Mouse (Mus musculus) forebrain, embryonic 15.5 days (tissue): ENCODE data around the gene Bbs9. TPM values are rescaled to one million over a fixed set of nuclear protein-coding genes. Genes with fewer than 3 reads are reported as not detected.

Source experiments
- ATAC-seq: fragments of 200-750 bp; cut with Nextera tagmentation; replicated peaks from 2 replicates; pipeline ENCODE4 v1.8.0; 2017; ENCODE audit warnings: mild to moderate bottlenecking, moderate TSS enrichment, moderate library complexity
- H3K27ac ChIP-seq: fragments of 300-500 bp; sonication (generic); replicated peaks from 2 replicates; pipeline ENCODE4 v1.5.1; 2015; ENCODE audit warnings: mild to moderate bottlenecking, inconsistent platforms
- H3K27me3 ChIP-seq: fragments of 300-500 bp; sonication (generic); 2 replicates; pipeline ENCODE4 v1.6.1; 2015; ENCODE audit warnings: inconsistent platforms
- H3K36me3 ChIP-seq: fragments of 300-500 bp; sonication (generic); 2 replicates; pipeline ENCODE4 v1.6.1; 2015; ENCODE audit warnings: mild to moderate bottlenecking, inconsistent platforms
- H3K4me1 ChIP-seq: fragments of 300-500 bp; sonication (generic); 2 replicates; pipeline ENCODE4 v1.6.1; 2015; ENCODE audit warnings: inconsistent platforms
- H3K4me2 ChIP-seq: fragments of 300-500 bp; sonication (generic); replicated peaks from 2 replicates; pipeline ENCODE4 v1.6.1; 2015; ENCODE audit warnings: mild to moderate bottlenecking, inconsistent platforms
- H3K4me3 ChIP-seq: fragments of 300-500 bp; sonication (generic); 2 replicates; pipeline ENCODE4 v1.5.1; 2015; ENCODE audit warnings: mild to moderate bottlenecking, inconsistent platforms
- H3K9ac ChIP-seq: fragments of 300-500 bp; sonication (generic); replicated peaks from 2 replicates; pipeline ENCODE4 v1.6.1; 2015; ENCODE audit warnings: mild to moderate bottlenecking, inconsistent platforms
- H3K9me3 ChIP-seq: fragments of 300-500 bp; sonication (generic); 2 replicates; pipeline ENCODE4 v1.6.1; 2016; ENCODE audit warnings: inconsistent platforms
- WGBS: fragments of 180-500 bp; shearing (Covaris S2); methylation state at CpG from one replicate; pipeline ENCODE4 v1.1.7; 2015; ENCODE audit warnings: mixed read lengths; 5-methylcytosine and 5-hydroxymethylcytosine counted together
- polyA plus RNA-seq: library from polyadenylated mRNA; unstranded; fragments of >200 nt; fragmentation: Nextera tagmentation; extraction: Ambion mirVana; gene quantifications from 2 replicates; pipeline ENCODE4 v1.2.1, GENCODE M21; 2015

Gene Bbs9
- polyA plus RNA-seq, 1 experiment from 2014 or later: 20.8 TPM

- Histone ChIP-seq H3K4me2 (peak overlapping the region; percentile 88), H3K36me3 (no peaks in the 10 kb centered on the region), H3K4me3 (peak overlapping the region; percentile 71), H3K27me3 (no peaks in the 10 kb centered on the region), H3K27ac (peak overlapping the region; percentile 78; the same call in 1 of the 2 replicates), H3K9ac (peak overlapping the region; percentile 68), H3K4me1 (peaks cover 19% of the 10 kb centered on the region), H3K9me3 (no peaks in the 10 kb centered on the region)
- ATAC-seq: no peak
- 4% methylated on average over 10 of the region's 10 CpGs for WGBS
These were observed 750 bp downstream of the Bbs9 start for GRCm38 (mm10) chr9:22476265-22476664.

GRCm38 (mm10) chr9:22478946-22479345 is 3.4 kb downstream of the Bbs9 start:
- 93% methylated on average over 8 of the region's 8 CpGs for WGBS
- Histone ChIP-seq H3K4me2 (no peak overlapping the region), H3K9me3 (no peaks in the 10 kb centered on the region), H3K36me3 (no peaks in the 10 kb centered on the region), H3K4me3 (no peak overlapping the region), H3K27me3 (no peaks in the 10 kb centered on the region), H3K4me1 (peaks cover 19% of the 10 kb centered on the region), H3K27ac (no peak overlapping the region), H3K9ac (no peak overlapping the region)
- no peak for ATAC-seq

- no peaks in the 10 kb centered on the region for H3K27me3 ChIP-seq
- H3K4me1 ChIP-seq: no peaks in the 10 kb centered on the region
- H3K9ac ChIP-seq: no peak overlapping the region
- 92% methylated on average over 8 of the region's 8 CpGs for WGBS
- H3K36me3 ChIP-seq: no peaks in the 10 kb centered on the region
- no peak overlapping the region for H3K4me3 ChIP-seq
- no peaks in the 10 kb centered on the region for H3K9me3 ChIP-seq
- no peak for ATAC-seq
- H3K4me2 ChIP-seq: no peak overlapping the region
- no peak overlapping the region for H3K27ac ChIP-seq
These were observed 8.5 kb downstream of the Bbs9 start for GRCm38 (mm10) chr9:22483866-22484561.

- no peak overlapping the region for H3K4me2 ChIP-seq
- no peak overlapping the region for H3K4me3 ChIP-seq
- H3K4me1 ChIP-seq: no peaks in the 10 kb centered on the region
- H3K27ac ChIP-seq: no peak overlapping the region
- no peaks in the 10 kb centered on the region for H3K27me3 ChIP-seq
- 95% methylated on average over 12 of the region's 12 CpGs for WGBS
- no peaks in the 10 kb centered on the region for H3K36me3 ChIP-seq
- no peaks in the 10 kb centered on the region for H3K9me3 ChIP-seq
- H3K9ac ChIP-seq: no peak overlapping the region
- ATAC-seq: no peak
These were observed 9.2 kb downstream of the Bbs9 start for GRCm38 (mm10) chr9:22484562-22485308.

GRCm38 (mm10) chr9:22486211-22486610 is 10.7 kb downstream of the Bbs9 start:
- Histone ChIP-seq H3K9me3 (no peaks in the 10 kb centered on the region), H3K27ac (no peak overlapping the region), H3K36me3 (no peaks in the 10 kb centered on the region), H3K27me3 (no peaks in the 10 kb centered on the region), H3K4me1 (no peaks in the 10 kb centered on the region), H3K4me3 (no peak overlapping the region), H3K4me2 (no peak overlapping the region), H3K9ac (no peak overlapping the region)
- ATAC-seq: no peak
- 96% methylated on average over 7 of the region's 7 CpGs for WGBS

- Histone ChIP-seq H3K9me3 (no peaks in the 10 kb centered on the region), H3K4me3 (no peak overlapping the region), H3K4me1 (no peaks in the 10 kb centered on the region), H3K9ac (no peak overlapping the region), H3K27me3 (no peaks in the 10 kb centered on the region), H3K27ac (no peak overlapping the region), H3K4me2 (no peak overlapping the region), H3K36me3 (no peaks in the 10 kb centered on the region)
- ATAC-seq: no peak
- WGBS: 50% methylated on average over 9 of the region's 9 CpGs
These were observed 13.4 kb downstream of the Bbs9 start for GRCm38 (mm10) chr9:22488963-22489362.

GRCm38 (mm10) chr9:22494203-22494807 is 18.8 kb downstream of the Bbs9 start:
- H3K36me3 ChIP-seq: no peaks in the 10 kb centered on the region
- H3K4me2 ChIP-seq: no peak overlapping the region
- no peak overlapping the region for H3K9ac ChIP-seq
- H3K4me3 ChIP-seq: no peak overlapping the region
- H3K27me3 ChIP-seq: no peaks in the 10 kb centered on the region
- 85% methylated on average over 9 of the region's 9 CpGs for WGBS
- no peaks in the 10 kb centered on the region for H3K9me3 ChIP-seq
- no peak for ATAC-seq
- no peaks in the 10 kb centered on the region for H3K4me1 ChIP-seq
- no peak overlapping the region for H3K27ac ChIP-seq

- Histone ChIP-seq H3K9me3 (no peaks in the 10 kb centered on the region), H3K9ac (no peak overlapping the region), H3K4me2 (no peak overlapping the region), H3K27ac (no peak overlapping the region), H3K36me3 (no peaks in the 10 kb centered on the region; the same call in 1 of the 2 replicates), H3K27me3 (no peaks in the 10 kb centered on the region), H3K4me1 (no peaks in the 10 kb centered on the region), H3K4me3 (no peak overlapping the region)
- WGBS: 81% methylated on average over 2 of the region's 2 CpGs
- ATAC-seq: no peak
These were observed 19.6 kb downstream of the Bbs9 start for GRCm38 (mm10) chr9:22495133-22495532.

GRCm38 (mm10) chr9:22497021-22497767 is 21.7 kb downstream of the Bbs9 start:
- WGBS: 85% methylated on average over 6 of the region's 6 CpGs
- no peak for ATAC-seq
- Histone ChIP-seq H3K9me3 (no peaks in the 10 kb centered on the region), H3K27ac (no peak overlapping the region), H3K27me3 (no peaks in the 10 kb centered on the region), H3K4me2 (no peak overlapping the region), H3K4me1 (no peaks in the 10 kb centered on the region), H3K4me3 (no peak overlapping the region), H3K9ac (no peak overlapping the region), H3K36me3 (no peaks in the 10 kb centered on the region; the same call in 1 of the 2 replicates)

- Histone ChIP-seq H3K4me1 (peaks cover 10% of the 10 kb centered on the region), H3K4me3 (no peak overlapping the region), H3K27me3 (no peaks in the 10 kb centered on the region), H3K9me3 (no peaks in the 10 kb centered on the region), H3K4me2 (no peak overlapping the region), H3K9ac (no peak overlapping the region), H3K27ac (no peak overlapping the region), H3K36me3 (no peaks in the 10 kb centered on the region; the same call in 1 of the 2 replicates)
- 0 out of 2 replicates have a peak, but pooled peaks have one; percentile 43 for ATAC-seq
- 18% methylated on average over 2 of the region's 2 CpGs for WGBS
These were observed 27.5 kb downstream of the Bbs9 start for GRCm38 (mm10) chr9:22502972-22503371.

- no peak for ATAC-seq
- H3K27me3 ChIP-seq: no peaks in the 10 kb centered on the region
- no peaks in the 10 kb centered on the region for H3K9me3 ChIP-seq
- H3K9ac ChIP-seq: no peak overlapping the region
- no peak overlapping the region for H3K4me3 ChIP-seq
- no peak overlapping the region for H3K27ac ChIP-seq
- H3K36me3 ChIP-seq: no peaks in the 10 kb centered on the region; the same call in 1 of the 2 replicates
- 75% methylated on average over 5 of the region's 5 CpGs for WGBS
- peaks cover 10% of the 10 kb centered on the region for H3K4me1 ChIP-seq
- no peak overlapping the region for H3K4me2 ChIP-seq
These were observed 28.1 kb downstream of the Bbs9 start for GRCm38 (mm10) chr9:22503581-22503980.

- Histone ChIP-seq H3K9ac (no peak overlapping the region), H3K27ac (no peak overlapping the region), H3K4me1 (peaks cover 10% of the 10 kb centered on the region), H3K4me2 (no peak overlapping the region), H3K4me3 (no peak overlapping the region), H3K27me3 (no peaks in the 10 kb centered on the region), H3K36me3 (no peaks in the 10 kb centered on the region), H3K9me3 (no peaks in the 10 kb centered on the region)
- 92% methylated on average over 2 of the region's 2 CpGs for WGBS
- no peak for ATAC-seq
These were observed 30.1 kb downstream of the Bbs9 start for GRCm38 (mm10) chr9:22505574-22505973.
